Mouse (Mus musculus) left cerebral cortex, postnatal 14 days (tissue): ENCODE data around the gene Jam3. TPM values are rescaled to one million over a fixed set of nuclear protein-coding genes. Genes with fewer than 3 reads are reported as not detected.

ENCODE experiments used
- DNase-seq, 2 experiments: peaks; one replicate each; pipeline ENCODE4 v3.0.0; 2021 to 2022; ENCODE audit warnings: low spot score in 2 of 2, mixed read lengths in 1 of 2
- intact Hi-C: fragments of 180-260 bp; cut with DNase I; formaldehyde crosslinking; loops from one replicate; pipeline ENCODE4 v1.15.1; 2025
- total RNA-seq, 2 experiments: library from RNA; stranded (reverse); gene quantifications; 2 replicates each; pipeline ENCODE4 v1.2.3; 2021

Jam3 gene
- total RNA-seq, 2 experiments from 2014 or later = 24.1 to 26.9 TPM

GRCm38 (mm10) chr9:27128629-27129028, 26.6 kb downstream of the Jam3 start:
- DNase-seq = no peak
- intact Hi-C loops = no loop called here

GRCm38 (mm10) chr9:27126543-27126942, 28.7 kb downstream of the Jam3 start:
- peak in 1 of 2 experiments; percentile 52 for DNase-seq
- intact Hi-C loops = no loop called here

- intact Hi-C loops = no loop called here
- DNase-seq = no peak
These were observed 29.8 kb downstream of the Jam3 start for GRCm38 (mm10) chr9:27125450-27125849.

- peak; percentile 40 to 79 for DNase-seq
- intact Hi-C loops = no loop called here
These were observed 31.3 kb downstream of the Jam3 start for GRCm38 (mm10) chr9:27123947-27124346.

GRCm38 (mm10) chr9:27122963-27123362, 32.3 kb downstream of the Jam3 start:
- intact Hi-C loops = no loop called here
- DNase-seq = no peak

GRCm38 (mm10) chr9:27122076-27122475, 33.1 kb downstream of the Jam3 start:
- intact Hi-C loops = no loop called here
- DNase-seq = no peak

- intact Hi-C loops = no loop called here
- DNase-seq = no peak
These were observed 34.0 kb downstream of the Jam3 start for GRCm38 (mm10) chr9:27121254-27121653.

- intact Hi-C loops = loop anchor here (5.0 kb wide), 1 partner anchor 36 kb away; no protein-coding TSS in a partner anchor
- DNase-seq = no peak
These were observed 43.5 kb downstream of the Jam3 start for GRCm38 (mm10) chr9:27111756-27112155.

- peak; percentile 35 to 58 for DNase-seq
- intact Hi-C loops = loop anchor here (5.0 kb wide), 1 partner anchor 37 kb away; no protein-coding TSS in a partner anchor
These were observed 44.5 kb downstream of the Jam3 start for GRCm38 (mm10) chr9:27110681-27111080.

GRCm38 (mm10) chr9:27109533-27110514, 45.4 kb downstream of the Jam3 start:
- intact Hi-C loops = loop anchor here (5.0 kb wide), 2 partner anchors 37 to 217 kb away; no protein-coding TSS in a partner anchor
- DNase-seq = peak; percentile 51 to 69

GRCm38 (mm10) chr9:27108451-27108850, 46.8 kb downstream of the Jam3 start:
- intact Hi-C loops = loop anchor here (5.0 kb wide), 1 partner anchor 219 kb away; no protein-coding TSS in a partner anchor
- no peak for DNase-seq

GRCm38 (mm10) chr9:27106081-27106480, 49.1 kb downstream of the Jam3 start:
- DNase-seq = peak; percentile 66 to 68
- intact Hi-C loops = loop anchor here (2.0 to 5.0 kb wide), 2 partner anchors 69 to 221 kb away; no protein-coding TSS in a partner anchor

- intact Hi-C loops = no loop called here
- no peak for DNase-seq
These were observed 53.8 kb downstream of the Jam3 start for GRCm38 (mm10) chr9:27101466-27101865.

GRCm38 (mm10) chr9:27099474-27099873, 55.7 kb downstream of the Jam3 start:
- DNase-seq = no peak
- intact Hi-C loops = no loop called here

- no peak for DNase-seq
- intact Hi-C loops = no loop called here
These were observed 56.7 kb downstream of the Jam3 start for GRCm38 (mm10) chr9:27098557-27098956.

- intact Hi-C loops = no loop called here
- DNase-seq = no peak
These were observed 57.1 kb downstream of the Jam3 start for GRCm38 (mm10) chr9:27098092-27098491.

GRCm38 (mm10) chr9:27092916-27093315, 62.3 kb downstream of the Jam3 start:
- DNase-seq = no peak
- intact Hi-C loops = no loop called here

GRCm38 (mm10) chr9:27090801-27091775, 64.1 kb downstream of the Jam3 start:
- intact Hi-C loops = no loop called here

GRCm38 (mm10) chr9:27090134-27090533, 65.1 kb downstream of the Jam3 start:
- intact Hi-C loops = no loop called here
- DNase-seq = peak in 1 of 2 experiments; percentile 43

More at GRCm38 (mm10) chr9:27090801-27091775, 64.1 kb downstream of the Jam3 start:
- peak in 1 of 2 experiments; percentile 78 for DNase-seq
